Mouse (Mus musculus) left cerebral cortex, postnatal 10 days (tissue): ENCODE measurements around the gene Tor3a. TPM values are rescaled to one million over a fixed set of nuclear protein-coding genes. Genes with fewer than 3 reads are reported as not detected.

Source experiments
- DNase-seq, 2 experiments: peaks; one replicate each; pipeline ENCODE4 v3.0.0; 2021 to 2022; ENCODE audit warnings: low spot score in 2 of 2, mixed read lengths in 1 of 2; ENCODE audit errors: extremely low spot score in 1 of 2
- intact Hi-C: fragments of 180-260 bp; cut with DNase I; formaldehyde crosslinking; loops from one replicate; pipeline ENCODE4 v1.15.1; 2025
- total RNA-seq, 2 experiments: library from RNA; stranded (reverse); gene quantifications; 2 replicates each; pipeline ENCODE4 v1.2.3; 2021

The Tor3a gene
- total RNA-seq, result 1 to 10 TPM; 4.1 to 5.0 TPM

DNA sequence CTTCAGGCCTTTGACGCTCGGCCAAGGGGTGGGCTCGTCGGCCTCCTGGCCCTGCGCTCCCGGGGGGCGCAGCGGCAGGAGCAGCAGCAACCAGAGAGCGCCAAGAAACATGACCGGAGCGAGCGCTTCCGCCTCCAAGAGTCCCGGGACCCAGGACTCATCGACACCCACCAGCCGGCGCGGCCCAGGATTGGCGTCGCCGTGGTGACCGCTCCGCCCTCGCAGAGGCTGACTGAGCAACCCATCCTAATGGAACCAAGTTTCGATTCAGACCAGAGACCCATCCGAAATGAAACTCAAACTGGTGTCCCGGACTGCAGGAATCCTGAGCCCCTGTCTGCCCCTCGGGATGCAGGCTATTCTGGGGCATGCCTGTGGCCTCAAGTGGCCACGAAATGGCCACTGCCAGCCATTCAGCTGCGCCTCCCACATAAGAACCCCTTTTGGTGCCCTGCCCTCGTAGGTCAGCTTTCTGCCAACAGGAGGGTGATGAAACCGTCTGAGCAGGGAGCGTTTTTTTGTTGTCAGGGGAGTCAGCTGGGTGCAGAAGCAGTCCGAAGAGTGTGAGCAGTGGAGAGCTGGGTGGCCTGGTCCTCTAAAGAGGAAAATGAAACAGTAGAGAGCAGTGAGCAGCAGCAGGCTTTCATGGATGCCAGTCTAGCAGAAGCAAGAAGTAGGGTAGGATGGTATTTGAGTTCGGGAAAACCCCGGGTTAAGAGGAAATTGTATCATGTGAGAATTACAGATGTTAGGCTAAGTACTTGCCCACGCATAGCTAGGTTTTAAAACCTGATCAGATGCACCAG lies at the start of gene Tor3a:
Tor3a (minus strand) TSS at position 162 of the 806 bp plus-strand sequence.
- intact Hi-C loops, result no loop called here

DNA sequence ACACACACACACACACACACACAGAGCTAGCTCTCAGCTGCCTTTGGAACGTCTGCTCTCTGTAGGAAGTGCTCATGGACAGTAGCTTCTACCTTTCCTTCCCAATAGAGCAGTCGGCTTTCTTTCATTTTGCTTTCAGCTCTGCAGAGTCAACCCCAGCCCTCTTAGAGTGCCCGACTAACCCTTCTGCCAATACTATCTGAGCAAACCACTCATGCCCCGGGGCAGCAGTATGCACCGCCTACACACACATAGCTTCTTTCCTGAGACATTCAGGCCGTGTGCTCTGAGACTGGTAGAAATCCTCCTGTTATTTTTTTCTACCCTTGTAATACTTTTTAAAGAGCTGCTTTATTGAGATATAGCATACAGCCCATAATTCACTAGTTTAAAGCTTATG lies 47.9 kb upstream of the Tor3a start:
- DNase-seq, result no peak
- intact Hi-C loops, result loop anchor here (10.0 kb wide), 1 partner anchor 563 kb away; no protein-coding TSS in a partner anchor

More for the DNA sequence above, at the start of gene Tor3a:
- peak; percentile 49 to 85 for DNase-seq

DNA sequence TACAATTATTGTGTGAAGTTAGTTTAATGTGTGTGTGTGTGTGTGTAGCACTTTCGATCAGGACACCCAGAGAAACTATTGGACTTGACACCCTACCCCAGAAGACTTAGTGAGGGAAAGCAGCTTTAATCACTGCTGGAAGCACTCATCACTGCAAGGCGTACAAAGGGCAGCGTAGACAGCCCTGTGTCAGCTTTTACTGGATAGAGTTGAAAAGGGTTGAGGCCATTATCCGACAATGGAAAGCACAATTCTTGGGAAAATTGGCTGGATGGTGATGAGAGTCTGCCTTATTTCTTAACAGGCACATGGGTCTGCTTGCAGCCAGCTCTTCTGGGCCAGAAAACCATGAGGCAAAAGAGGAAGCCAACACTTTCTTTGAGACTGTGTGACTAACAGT lies 45.9 kb upstream of the Tor3a start:
- DNase-seq, result no peak
- intact Hi-C loops, result loop anchor here (10.0 kb wide), 1 partner anchor 565 kb away; no protein-coding TSS in a partner anchor

- intact Hi-C loops, result no loop called here
- DNase-seq, result peak; percentile 96 to 98
Observed at GRCm38 (mm10) chr1:156718950-156719805, 45.0 kb upstream of the Tor3a start, which contains the start of gene Fam20b. Fam20b (minus strand) TSS chr1:156719086.

- intact Hi-C loops, result no loop called here
- peak; percentile 31 to 73 for DNase-seq
Observed at GRCm38 (mm10) chr1:156718286-156718949, 44.3 kb upstream of the Tor3a start.

DNA sequence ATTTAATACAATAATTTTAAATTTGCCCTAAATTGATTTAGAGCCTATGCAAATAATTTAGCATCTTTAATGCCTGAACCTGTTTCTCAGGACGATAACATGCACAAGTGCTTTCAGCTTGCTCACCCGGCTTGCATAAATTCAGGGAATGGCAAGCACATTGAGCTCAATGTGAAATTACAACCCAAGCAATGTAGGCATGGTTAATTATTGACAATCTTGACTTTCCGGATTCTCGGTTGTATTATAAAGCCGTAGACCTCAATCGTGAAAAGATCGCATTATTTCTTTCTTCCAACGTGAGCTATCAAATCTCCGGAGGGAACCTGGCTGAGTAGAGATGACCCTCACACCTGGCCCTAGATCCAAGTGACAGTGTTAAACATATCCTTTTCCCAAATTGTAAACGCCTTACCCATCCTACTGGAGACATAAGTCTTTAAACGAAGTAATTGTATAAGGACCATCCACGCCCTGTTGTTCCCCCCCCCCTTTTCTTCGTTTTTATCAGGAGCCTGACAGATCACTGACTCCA lies 43.7 kb upstream of the Tor3a start:
- no peak for DNase-seq

GRCm38 (mm10) chr1:156716681-156717080 lies 42.5 kb upstream of the Tor3a start:
- no peak for DNase-seq

More for the DNA sequence above, 43.7 kb upstream of the Tor3a start:
- intact Hi-C loops, result no loop called here

DNA sequence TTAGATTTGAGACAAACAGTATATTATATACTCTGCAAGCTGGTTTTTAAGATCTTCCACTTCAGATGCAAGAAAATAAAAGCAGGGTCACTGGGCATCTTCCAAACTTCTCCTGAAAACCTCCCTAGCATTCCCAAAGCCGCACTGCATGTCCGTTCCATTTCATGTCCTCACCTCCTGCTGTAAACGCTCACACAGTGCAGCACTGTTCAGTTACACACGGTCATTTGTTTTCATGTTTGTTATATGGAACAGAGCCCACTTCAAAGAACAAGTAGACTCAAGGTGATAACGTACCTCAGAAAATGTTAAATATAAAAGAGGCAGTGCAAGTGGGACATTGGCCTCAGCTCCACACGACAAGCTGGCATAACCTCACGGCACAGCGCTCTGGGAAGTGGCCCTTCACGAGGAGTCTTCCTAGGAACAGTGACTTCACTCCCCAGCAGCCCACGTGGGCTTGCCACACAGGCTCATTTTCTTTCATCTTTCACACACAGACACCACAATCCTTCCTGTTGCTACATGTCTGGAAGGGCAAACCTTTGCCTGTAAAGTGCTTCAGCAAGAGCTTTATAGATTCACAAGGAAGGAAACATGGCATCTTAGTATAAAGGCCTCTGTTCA lies 36.4 kb upstream of the Tor3a start:
- intact Hi-C loops, result no loop called here
- no peak for DNase-seq

More at GRCm38 (mm10) chr1:156716681-156717080, 42.5 kb upstream of the Tor3a start:
- intact Hi-C loops, result no loop called here

DNA sequence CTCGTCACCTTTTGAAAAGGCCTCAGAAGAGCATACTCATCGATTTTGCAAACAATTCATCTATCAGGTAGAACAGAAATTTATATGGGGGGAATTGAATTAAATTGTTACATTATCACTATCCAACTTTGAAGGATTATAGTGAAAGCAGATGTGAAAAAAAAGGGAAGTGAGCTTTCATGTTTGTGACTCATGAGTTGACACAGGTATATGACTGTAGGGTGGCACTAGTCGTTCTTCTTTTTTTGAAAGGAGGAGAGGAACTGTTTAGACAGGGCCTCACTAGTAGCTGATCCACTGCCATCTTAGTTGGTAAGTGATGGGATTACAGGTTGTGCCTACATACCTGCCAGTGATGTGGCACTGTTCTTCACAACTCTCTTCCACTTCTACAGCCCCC lies 34.5 kb upstream of the Tor3a start:
- intact Hi-C loops, result no loop called here
- no peak for DNase-seq

- intact Hi-C loops, result no loop called here
Observed at GRCm38 (mm10) chr1:156705696-156706285, 31.6 kb upstream of the Tor3a start.

DNA sequence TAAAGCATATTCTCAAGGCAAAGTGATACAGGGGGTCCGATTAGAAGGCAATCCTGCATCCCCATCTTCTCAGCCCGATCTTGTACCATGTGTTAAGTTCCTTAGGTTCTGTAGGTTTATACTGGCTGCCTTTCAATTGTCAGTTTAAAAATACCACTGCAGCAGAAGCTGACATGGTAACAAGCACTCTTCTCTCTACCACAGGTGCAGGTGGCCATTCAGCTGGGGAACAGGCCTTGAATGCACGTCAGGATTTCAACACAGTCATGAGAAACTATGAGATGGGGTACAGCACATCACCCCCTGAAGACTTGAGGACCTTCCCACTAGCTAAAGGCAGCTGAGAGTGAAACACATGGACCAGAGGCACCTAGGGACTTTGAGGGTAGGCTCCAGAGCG lies 29.3 kb upstream of the Tor3a start:
- intact Hi-C loops, result no loop called here

More at GRCm38 (mm10) chr1:156705696-156706285, 31.6 kb upstream of the Tor3a start:
- DNase-seq, result no peak

GRCm38 (mm10) chr1:156702151-156702550 lies 28.0 kb upstream of the Tor3a start:
- intact Hi-C loops, result no loop called here
- DNase-seq, result no peak

More for the DNA sequence above, 29.3 kb upstream of the Tor3a start:
- DNase-seq, result no peak

GRCm38 (mm10) chr1:156686025-156686661 lies 12.0 kb upstream of the Tor3a start:
- DNase-seq, result no peak
- intact Hi-C loops, result no loop called here

DNA sequence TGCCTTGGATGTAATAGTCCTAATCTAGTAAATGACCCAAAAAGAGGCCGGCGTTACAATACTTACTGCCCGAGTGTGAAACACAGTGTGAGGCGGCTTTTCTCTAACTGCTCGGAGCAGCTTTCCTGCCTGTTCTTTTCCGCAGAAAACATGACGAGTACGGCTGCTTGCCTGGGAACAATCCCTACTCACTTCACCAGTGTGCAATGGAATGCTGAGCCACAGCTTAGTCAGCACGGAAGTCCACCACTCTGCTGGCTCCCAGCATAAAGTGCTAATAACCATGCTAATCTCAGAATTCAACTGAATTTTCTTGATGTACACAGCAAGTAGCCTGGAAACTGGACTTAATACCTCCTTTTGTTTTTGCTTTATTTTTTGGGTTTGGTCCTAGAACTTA lies 5.4 kb upstream of the Tor3a start:
- intact Hi-C loops, result no loop called here
- no peak for DNase-seq

DNA sequence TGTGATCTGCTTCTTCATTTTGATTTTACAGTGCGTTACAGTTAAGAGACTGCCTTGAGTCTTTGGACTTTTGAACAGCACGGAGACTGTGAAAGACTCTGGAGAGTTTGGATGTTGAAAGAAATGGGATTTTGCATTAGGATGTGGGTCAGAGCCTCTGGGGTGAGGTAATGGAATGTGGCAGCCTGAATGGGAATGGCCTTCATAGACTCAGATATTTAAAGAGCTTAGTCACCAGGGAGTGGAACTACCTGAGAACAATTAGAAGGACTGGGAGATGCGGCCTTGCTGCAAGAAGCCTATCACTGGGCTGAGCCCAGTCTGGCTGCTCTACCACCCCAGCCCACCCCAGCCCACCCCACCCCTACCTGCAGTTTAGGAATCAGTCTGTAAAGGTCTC lies 3.1 kb upstream of the Tor3a start:
- intact Hi-C loops, result no loop called here
- DNase-seq, result no peak

GRCm38 (mm10) chr1:156676596-156676995 lies 2.4 kb upstream of the Tor3a start:
- peak in 1 of 2 experiments; percentile 44 for DNase-seq
- intact Hi-C loops, result no loop called here

GRCm38 (mm10) chr1:156676171-156676570 lies 2.0 kb upstream of the Tor3a start:
- peak in 1 of 2 experiments; percentile 47 for DNase-seq
- intact Hi-C loops, result no loop called here
